Mouse (Mus musculus) liver, embryonic 11.5 days (tissue): ENCODE measurements around the gene Tgoln1. TPM values are rescaled to one million over a fixed set of nuclear protein-coding genes. Genes with fewer than 3 reads are reported as not detected.

Experiments
- ATAC-seq: fragments of 200-750 bp; cut with Nextera tagmentation; replicated peaks from 2 replicates; pipeline ENCODE4 v1.8.0; 2017; ENCODE audit warnings: moderate number of reproducible peaks, mild to moderate bottlenecking, moderate TSS enrichment, moderate library complexity; ENCODE audit not compliant: low FRiP score
- DNase-seq: peaks from one replicate; pipeline ENCODE4 v3.0.0-alpha.2; 2017; ENCODE audit warnings: low spot score
- H3K27ac ChIP-seq: fragments of 300-500 bp; sonication (generic); 2 replicates; pipeline ENCODE4 v1.5.1; 2014; ENCODE audit warnings: mild to moderate bottlenecking, low read depth, low read length, control low read depth
- H3K27me3 ChIP-seq: fragments of 300-500 bp; sonication (generic); replicated peaks from 2 replicates; pipeline ENCODE4 v1.6.1; 2014; ENCODE audit warnings: low read length, mixed read lengths; ENCODE audit not compliant: control insufficient read depth, insufficient read depth
- H3K36me3 ChIP-seq: fragments of 300-500 bp; sonication (generic); 2 replicates; pipeline ENCODE4 v1.6.1; 2014; ENCODE audit warnings: mild to moderate bottlenecking, low read length, moderate library complexity, mixed read lengths; ENCODE audit not compliant: control insufficient read depth, insufficient read depth
- H3K4me1 ChIP-seq: fragments of 300-500 bp; sonication (generic); replicated peaks from 2 replicates; pipeline ENCODE4 v1.6.1; 2014; ENCODE audit warnings: low read length, mixed read lengths; ENCODE audit not compliant: control insufficient read depth, insufficient read depth
- H3K4me2 ChIP-seq: fragments of 300-500 bp; sonication (generic); 2 replicates; pipeline ENCODE4 v1.6.1; 2014; ENCODE audit warnings: mild to moderate bottlenecking, control low read depth, moderate library complexity
- H3K4me3 ChIP-seq: fragments of 300-500 bp; sonication (generic); 2 replicates; pipeline ENCODE4 v1.5.1; 2014; ENCODE audit warnings: low read depth, low read length, control low read depth
- H3K9ac ChIP-seq: fragments of 300-500 bp; sonication (generic); 2 replicates; pipeline ENCODE4 v1.6.1; 2014; ENCODE audit warnings: low read depth, low read length, control low read depth
- H3K9me3 ChIP-seq: fragments of 300-500 bp; sonication (generic); 2 replicates; pipeline ENCODE4 v1.6.1; 2016; ENCODE audit warnings: low read length, inconsistent platforms, mixed read lengths; ENCODE audit not compliant: control insufficient read depth
- WGBS: fragments of 180-500 bp; shearing (Covaris S2); extraction: QIAGEN DNeasy Blood & Tissue Kit; methylation state at CpG from one replicate; pipeline ENCODE4 v1.1.7; 2014; 5-methylcytosine and 5-hydroxymethylcytosine counted together
- polyA plus RNA-seq: library from polyadenylated mRNA; unstranded; fragments of >200 nt; fragmentation: Nextera tagmentation; extraction: Ambion mirVana; gene quantifications from 2 replicates; pipeline ENCODE4 v1.2.1, GENCODE M21; 2014

Tgoln1 gene
- polyA plus RNA-seq, 1 experiment from 2014 or later: 30.3 TPM

- no peak overlapping the region for H3K4me3 ChIP-seq
- H3K4me2 ChIP-seq: no peak overlapping the region
- no peaks in the 10 kb centered on the region for H3K9me3 ChIP-seq
- H3K27ac ChIP-seq: no peak overlapping the region
- H3K36me3 ChIP-seq: 0 out of 2 replicates have a peak, but pooled peaks cover 2% of the 10 kb centered on the region
- 77% methylated on average over 11 of the region's 11 CpGs for WGBS
- H3K9ac ChIP-seq: no peak overlapping the region
- no peaks in the 10 kb centered on the region for H3K27me3 ChIP-seq
- no peak for ATAC-seq
- no peaks in the 10 kb centered on the region for H3K4me1 ChIP-seq
- DNase-seq: no peak
Measured at GRCm38 (mm10) chr6:72581625-72582382, 35.0 kb downstream of the Tgoln1 start.

GRCm38 (mm10) chr6:72576041-72576440, 40.8 kb downstream of the Tgoln1 start:
- H3K9me3 ChIP-seq: no peaks in the 10 kb centered on the region
- WGBS: 93% methylated on average over 3 of the region's 3 CpGs
- no peak overlapping the region for H3K4me3 ChIP-seq
- H3K27me3 ChIP-seq: no peaks in the 10 kb centered on the region
- DNase-seq (no peak), ATAC-seq (no peak)
- no peak overlapping the region for H3K4me2 ChIP-seq
- no peak overlapping the region for H3K27ac ChIP-seq
- H3K36me3 ChIP-seq: no peaks in the 10 kb centered on the region
- 0 out of 2 replicates have a peak, but pooled peaks cover 2% of the 10 kb centered on the region for H3K4me1 ChIP-seq
- no peak overlapping the region for H3K9ac ChIP-seq

- DNase-seq (no peak), ATAC-seq (no peak)
- H3K27me3 ChIP-seq: no peaks in the 10 kb centered on the region
- no peak overlapping the region for H3K9ac ChIP-seq
- H3K36me3 ChIP-seq: no peaks in the 10 kb centered on the region
- WGBS: 54% methylated on average over 3 of the region's 3 CpGs
- no peak overlapping the region for H3K4me3 ChIP-seq
- no peak overlapping the region for H3K27ac ChIP-seq
- 0 out of 2 replicates have a peak, but pooled peaks cover 2% of the 10 kb centered on the region for H3K4me1 ChIP-seq
- H3K4me2 ChIP-seq: no peak overlapping the region
- H3K9me3 ChIP-seq: no peaks in the 10 kb centered on the region
Measured at GRCm38 (mm10) chr6:72571826-72572225, 45.0 kb downstream of the Tgoln1 start.

- no peak for ATAC-seq
- H3K27me3 ChIP-seq: no peaks in the 10 kb centered on the region
- no peak overlapping the region for H3K9ac ChIP-seq
- no peak overlapping the region for H3K27ac ChIP-seq
- 86% methylated on average over 10 of the region's 10 CpGs for WGBS
- H3K36me3 ChIP-seq: no peaks in the 10 kb centered on the region
- H3K4me1 ChIP-seq: 0 out of 2 replicates have a peak, but pooled peaks cover 2% of the 10 kb centered on the region
- no peak overlapping the region for H3K4me2 ChIP-seq
- no peak overlapping the region for H3K4me3 ChIP-seq
- DNase-seq: no peak
- no peaks in the 10 kb centered on the region for H3K9me3 ChIP-seq
Measured at GRCm38 (mm10) chr6:72570644-72571397, 46.0 kb downstream of the Tgoln1 start.

- no peak overlapping the region for H3K4me2 ChIP-seq
- WGBS: 88% methylated on average over 10 of the region's 10 CpGs
Measured at GRCm38 (mm10) chr6:72568736-72569135, 48.1 kb downstream of the Tgoln1 start.

GRCm38 (mm10) chr6:72567508-72567907, 49.3 kb downstream of the Tgoln1 start:
- 77% methylated on average over 5 of the region's 5 CpGs for WGBS
- no peak overlapping the region for H3K4me2 ChIP-seq
- H3K4me3 ChIP-seq: no peak overlapping the region
- H3K9ac ChIP-seq: no peak overlapping the region
- H3K9me3 ChIP-seq: no peaks in the 10 kb centered on the region
- DNase-seq (no peak), ATAC-seq (no peak)
- 0 out of 2 replicates have a peak, but pooled peaks cover 2% of the 10 kb centered on the region for H3K4me1 ChIP-seq
- H3K27ac ChIP-seq: no peak overlapping the region
- H3K36me3 ChIP-seq: no peaks in the 10 kb centered on the region
- H3K27me3 ChIP-seq: no peaks in the 10 kb centered on the region

More at GRCm38 (mm10) chr6:72568736-72569135, 48.1 kb downstream of the Tgoln1 start:
- ATAC-seq (no peak), DNase-seq (no peak)
- no peaks in the 10 kb centered on the region for H3K27me3 ChIP-seq
- no peak overlapping the region for H3K4me3 ChIP-seq
- no peak overlapping the region for H3K9ac ChIP-seq
- no peak overlapping the region for H3K27ac ChIP-seq
- H3K36me3 ChIP-seq: no peaks in the 10 kb centered on the region
- 0 out of 2 replicates have a peak, but pooled peaks cover 2% of the 10 kb centered on the region for H3K4me1 ChIP-seq
- H3K9me3 ChIP-seq: no peaks in the 10 kb centered on the region

- Histone ChIP-seq H3K27ac (no peak overlapping the region), H3K4me2 (no peak overlapping the region), H3K9ac (no peak overlapping the region), H3K27me3 (no peaks in the 10 kb centered on the region), H3K4me1 (0 out of 2 replicates have a peak, but pooled peaks cover 2% of the 10 kb centered on the region), H3K36me3 (no peaks in the 10 kb centered on the region), H3K4me3 (no peak overlapping the region), H3K9me3 (no peaks in the 10 kb centered on the region)
- ATAC-seq (peak; percentile 61; the same call in 1 of the 2 replicates), DNase-seq (peak; percentile 74)
- WGBS: 3% methylated on average over 4 of the region's 4 CpGs
Measured at GRCm38 (mm10) chr6:72566044-72566443, 50.8 kb downstream of the Tgoln1 start.

- H3K9me3 ChIP-seq: no peaks in the 10 kb centered on the region
- no peak overlapping the region for H3K27ac ChIP-seq
- ATAC-seq: no peak
- no peak overlapping the region for H3K4me3 ChIP-seq
- H3K4me2 ChIP-seq: no peak overlapping the region
- H3K9ac ChIP-seq: no peak overlapping the region
- H3K27me3 ChIP-seq: no peaks in the 10 kb centered on the region
- 77% methylated on average over 7 of the region's 7 CpGs for WGBS
- no peaks in the 10 kb centered on the region for H3K36me3 ChIP-seq
- no peak for DNase-seq
- H3K4me1 ChIP-seq: 0 out of 2 replicates have a peak, but pooled peaks cover 2% of the 10 kb centered on the region
Measured at GRCm38 (mm10) chr6:72565506-72565905, 51.3 kb downstream of the Tgoln1 start.
